Mouse (Mus musculus) erythroid progenitor cell, adult 5-6 weeks (primary cell): ENCODE measurements around the gene Pde4d. TPM values are rescaled to one million over a fixed set of nuclear protein-coding genes. Genes with fewer than 3 reads are reported as not detected.

ENCODE experiments used
- ATAC-seq: replicated peaks from 2 replicates; pipeline ENCODE4 v1.8.0; 2016; ENCODE audit warnings: moderate number of reproducible peaks, mild to moderate bottlenecking, moderate TSS enrichment, inconsistent platforms; ENCODE audit not compliant: poor library complexity, low FRiP score, severe bottlenecking
- total RNA-seq, 2 experiments: library from RNA; stranded (forward) in 1 of 2; stranded (reverse) in 1 of 2; fragments of 150-400 nt in 1 of 2; fragments of 186-747, 209-891 nt in 1 of 2; gene quantifications; 2 replicates each; pipeline versions ENCODE4 v1.2.3 to v1.2.4; 2015 to 2017; ENCODE audit warnings: low replicate concordance in 2 of 2

The Pde4d gene
- total RNA-seq, 2 experiments from 2014 or later, result 61.3 to 82.2 TPM

GRCm38 (mm10) chr13:109807036-109807435, 1357.3 kb downstream of the Pde4d start:
- ATAC-seq, result no peak

GRCm38 (mm10) chr13:109807446-109807845, 1357.7 kb downstream of the Pde4d start:
- no peak for ATAC-seq

GRCm38 (mm10) chr13:109808039-109808438, 1358.3 kb downstream of the Pde4d start:
- no peak for ATAC-seq

- ATAC-seq, result no peak
Observed at GRCm38 (mm10) chr13:109808946-109809345, 1359.2 kb downstream of the Pde4d start.

GRCm38 (mm10) chr13:109809646-109810045, 1359.9 kb downstream of the Pde4d start:
- no peak for ATAC-seq

- ATAC-seq, result no peak
Observed at GRCm38 (mm10) chr13:109813924-109814323, 1364.2 kb downstream of the Pde4d start.

GRCm38 (mm10) chr13:109819071-109819470, 1369.3 kb downstream of the Pde4d start:
- no peak for ATAC-seq

GRCm38 (mm10) chr13:109820141-109820540, 1370.4 kb downstream of the Pde4d start:
- no peak for ATAC-seq

GRCm38 (mm10) chr13:109820866-109821265, 1371.1 kb downstream of the Pde4d start:
- no peak for ATAC-seq

- ATAC-seq, result peak; percentile 68
Observed at GRCm38 (mm10) chr13:109821725-109822412, 1372.1 kb downstream of the Pde4d start.

GRCm38 (mm10) chr13:109822413-109823298, 1372.9 kb downstream of the Pde4d start:
- peak; percentile 92 for ATAC-seq

GRCm38 (mm10) chr13:109823307-109824031, 1373.7 kb downstream of the Pde4d start:
- no peak for ATAC-seq

GRCm38 (mm10) chr13:109825891-109826290, 1376.1 kb downstream of the Pde4d start:
- ATAC-seq, result no peak

GRCm38 (mm10) chr13:109827341-109827740, 1377.6 kb downstream of the Pde4d start:
- ATAC-seq, result no peak

- peak; percentile 45; the same call in 1 of the 2 replicates for ATAC-seq
Observed at GRCm38 (mm10) chr13:109827909-109828308, 1378.2 kb downstream of the Pde4d start.

GRCm38 (mm10) chr13:109829444-109829843, 1379.7 kb downstream of the Pde4d start:
- ATAC-seq, result no peak

GRCm38 (mm10) chr13:109834935-109835334, 1385.2 kb downstream of the Pde4d start:
- no peak for ATAC-seq

- ATAC-seq, result no peak
Observed at GRCm38 (mm10) chr13:109837453-109837852, 1387.7 kb downstream of the Pde4d start.

- ATAC-seq, result no peak
Observed at GRCm38 (mm10) chr13:109837921-109838320, 1388.2 kb downstream of the Pde4d start.

GRCm38 (mm10) chr13:109840251-109840650, 1390.5 kb downstream of the Pde4d start:
- ATAC-seq, result no peak
